Mouse (Mus musculus) liver, adult (tissue): ENCODE results near the gene Noct.
A peak's percentile ranks its signal among the peaks of the same experiment; 100 is the strongest.

ENCODE experiments used
- GATA4 ChIP-seq: IDR thresholded peaks from 2 replicates; pipeline ENCODE4 v1.6.1; 2014; ENCODE audit warnings: mild to moderate bottlenecking, low read length; ENCODE audit not compliant: insufficient replicate concordance

Gene Noct

GRCm38 (mm10) chr3:51200894-51201293 lies 23.4 kb upstream of the Noct start:
- no peak for TF ChIP-seq GATA4

- no peak for TF ChIP-seq GATA4
These were observed 22.3 kb upstream of the Noct start for GRCm38 (mm10) chr3:51201986-51202385.

GRCm38 (mm10) chr3:51202491-51202987 lies 21.7 kb upstream of the Noct start:
- peak; percentile 59; the same call in 1 of the 2 replicates for TF ChIP-seq GATA4

GRCm38 (mm10) chr3:51203906-51204305 lies 20.3 kb upstream of the Noct start:
- TF ChIP-seq GATA4, result no peak

- no peak for TF ChIP-seq GATA4
These were observed 19.8 kb upstream of the Noct start for GRCm38 (mm10) chr3:51204441-51204840.

GRCm38 (mm10) chr3:51204897-51205296 lies 19.4 kb upstream of the Noct start:
- TF ChIP-seq GATA4, result no peak

GRCm38 (mm10) chr3:51206521-51206920 lies 17.7 kb upstream of the Noct start:
- TF ChIP-seq GATA4, result no peak

GRCm38 (mm10) chr3:51208633-51209032 lies 15.6 kb upstream of the Noct start:
- no peak for TF ChIP-seq GATA4

GRCm38 (mm10) chr3:51209503-51210314 lies 14.5 kb upstream of the Noct start:
- TF ChIP-seq GATA4, result no peak

GRCm38 (mm10) chr3:51210485-51210884 lies 13.8 kb upstream of the Noct start:
- TF ChIP-seq GATA4, result no peak

GRCm38 (mm10) chr3:51213111-51213510 lies 11.1 kb upstream of the Noct start:
- TF ChIP-seq GATA4, result no peak

GRCm38 (mm10) chr3:51215681-51216080 lies 8.6 kb upstream of the Noct start:
- no peak for TF ChIP-seq GATA4

- no peak for TF ChIP-seq GATA4
These were observed 5.0 kb upstream of the Noct start for GRCm38 (mm10) chr3:51219213-51219612.

GRCm38 (mm10) chr3:51220846-51221245 lies 3.4 kb upstream of the Noct start:
- TF ChIP-seq GATA4, result no peak

- no peak for TF ChIP-seq GATA4
These were observed 2.4 kb upstream of the Noct start for GRCm38 (mm10) chr3:51221847-51222246.

- TF ChIP-seq GATA4, result no peak
These were observed 1.9 kb upstream of the Noct start for GRCm38 (mm10) chr3:51222302-51222701.
